Comparison of ENCODE assay signal across 8 mouse cellular contexts in genomic region chr7:80400571-80400970, GRCm38 (mm10). TPM values are rescaled to one million over a fixed set of nuclear protein-coding genes. Genes with fewer than 3 reads are reported as not detected.
DNase-seq lines count a peak whose midpoint lies in the region; ATAC-seq and TF ChIP-seq lines count a peak whose summit lies in the region.

No protein-coding gene starts in this region.

- DNase-seq in lung, embryonic 14.5 days, result no peak
- no peak for DNase-seq in lung, postnatal 4 days
- no peak for DNase-seq in forebrain, embryonic 14.5 days (ENCODE audit: low spot score)
- DNase-seq in kidney, postnatal 25 days, result peak; percentile 70 to 85
- DNase-seq in gastrocnemius, postnatal 25 days, result no peak
- DNase-seq in frontal cortex, postnatal 10 days (ENCODE audit: low spot score in 2 of 2), result no peak

- peaks cover 25% of the 10 kb centered on the region for H3K4me1 ChIP-seq in lung, embryonic 14.5 days (ENCODE audit: insufficient read depth)
- peaks cover 12% of the 10 kb centered on the region for H3K4me1 ChIP-seq in forebrain, embryonic 14.5 days (ENCODE audit: control insufficient read depth, insufficient read depth, low read length)
- H3K4me1 ChIP-seq in olfactory bulb, adult 2 months (ENCODE audit: control insufficient read depth, insufficient read depth, low read length), result peaks cover 44% of the 10 kb centered on the region

- TF ChIP-seq CTCF in lung, embryonic 14.5 days (IDR thresholded peaks at IDR 0.05; ENCODE audit: low read depth), result no peak
- TF ChIP-seq CTCF in olfactory bulb, adult 2 months (IDR thresholded peaks at IDR 0.05; ENCODE audit: insufficient read depth, low read depth, low read length), result no peak

- no peak for ATAC-seq in lung, embryonic 14.5 days (ENCODE audit: insufficient read depth)
- no peak for ATAC-seq in forebrain, embryonic 14.5 days
- ATAC-seq in granulocyte monocyte progenitor cell, adult 5-6 weeks (replicated peaks; ENCODE audit: poor library complexity, severe bottlenecking), result no peak

- 57% methylated on average over 6 of the region's 6 CpGs for WGBS in lung, embryonic 14.5 days
- WGBS in forebrain, embryonic 14.5 days, result 78% methylated on average over 6 of the region's 6 CpGs
- 46% methylated on average over 6 of the region's 6 CpGs for WGBS in olfactory bulb, adult 2 months

- 0 out of 2 replicates have a peak overlapping the region, but pooled peaks have one; percentile 37 for H3K27ac ChIP-seq in lung, embryonic 14.5 days (ENCODE audit: low read depth)
- no peak overlapping the region for H3K27ac ChIP-seq in forebrain, embryonic 14.5 days (ENCODE audit: low read depth, low read length)
- H3K27ac ChIP-seq in olfactory bulb, adult 2 months (ENCODE audit: insufficient read depth, low read depth, low read length), result no peak overlapping the region

- peaks cover 24% of the 10 kb centered on the region for H3K36me3 ChIP-seq in lung, embryonic 14.5 days (ENCODE audit: insufficient read depth)
- peaks cover 16% of the 10 kb centered on the region for H3K36me3 ChIP-seq in forebrain, embryonic 14.5 days (ENCODE audit: control insufficient read depth, insufficient read depth, low read length)

- no peak for TF ChIP-seq POLR2A in olfactory bulb, adult 2 months (IDR thresholded peaks at IDR 0.05; ENCODE audit: insufficient read depth, low read depth, low read length)

- H3K9ac ChIP-seq in lung, embryonic 14.5 days, result peak overlapping the region; percentile 94; the same call in 1 of the 2 replicates
- peak overlapping the region; percentile 93; the same call in 1 of the 2 replicates for H3K9ac ChIP-seq in forebrain, embryonic 14.5 days (ENCODE audit: low read length)

- H3K27me3 ChIP-seq in lung, embryonic 14.5 days (ENCODE audit: insufficient read depth, low read length), result no peaks in the 10 kb centered on the region
- no peaks in the 10 kb centered on the region for H3K27me3 ChIP-seq in forebrain, embryonic 14.5 days (replicated peaks; ENCODE audit: control insufficient read depth, insufficient read depth, low read length)

- peak overlapping the region; percentile 80 for H3K4me2 ChIP-seq in lung, embryonic 14.5 days
- no peak overlapping the region for H3K4me2 ChIP-seq in forebrain, embryonic 14.5 days (ENCODE audit: low read length)

- no peaks in the 10 kb centered on the region for H3K9me3 ChIP-seq in lung, embryonic 14.5 days (ENCODE audit: low read depth, low read length)
- no peaks in the 10 kb centered on the region for H3K9me3 ChIP-seq in forebrain, embryonic 14.5 days (replicated peaks; ENCODE audit: control insufficient read depth, low read length)

- H3K4me3 ChIP-seq in lung, embryonic 14.5 days (ENCODE audit: low read depth, low read length), result peak overlapping the region; percentile 83; the same call in 1 of the 2 replicates
- no peak overlapping the region for H3K4me3 ChIP-seq in forebrain, embryonic 14.5 days (ENCODE audit: low read depth, low read length)
- H3K4me3 ChIP-seq in olfactory bulb, adult 2 months (ENCODE audit: insufficient read depth, low read depth, low read length), result peak overlapping the region; percentile 36

RNA-seq across cellular contexts. Expression of gene Furin, which starts 4.7 kb away (rescaled TPM):
- 18.0 and 19.4 TPM in 2 replicates for polyA plus RNA-seq in lung, embryonic 14.5 days (2014; fragmentation: Nextera tagmentation; extraction: Ambion mirVana)
- 3.9 and 4.1 TPM in 2 replicates for polyA plus RNA-seq in forebrain, embryonic 14.5 days (2014; fragmentation: Nextera tagmentation; extraction: Ambion mirVana)
- not detected in 2 replicates for polyA plus RNA-seq in olfactory bulb, adult 2 months (2012; ENCODE audit: insufficient read depth, insufficient read length, low replicate concordance, missing spikeins)
- total RNA-seq in gastrocnemius, postnatal 25 days (2021), result 10 to 100 TPM; 38.5 to 44.8 TPM
- total RNA-seq in granulocyte monocyte progenitor cell, adult 5-6 weeks (2014; fragmentation: Nextera tagmentation), result 25.5 and 25.6 TPM in 2 replicates
- total RNA-seq in granulocyte monocyte progenitor cell, adult 5-6 weeks (2017), result 5.0 and 10.1 TPM in 2 replicates

RNA-seq across cellular contexts. Expression of gene Fes, which starts 12.8 kb away (rescaled TPM):
- 10.1 and 12.0 TPM in 2 replicates for polyA plus RNA-seq in lung, embryonic 14.5 days (2014; fragmentation: Nextera tagmentation; extraction: Ambion mirVana)
- polyA plus RNA-seq in forebrain, embryonic 14.5 days (2014; fragmentation: Nextera tagmentation; extraction: Ambion mirVana), result 2.4 and 3.5 TPM in 2 replicates
- not detected in 2 replicates for polyA plus RNA-seq in olfactory bulb, adult 2 months (2012; ENCODE audit: insufficient read depth, insufficient read length, low replicate concordance, missing spikeins)
- 1 to 10 TPM; 3.3 to 3.4 TPM for total RNA-seq in gastrocnemius, postnatal 25 days (2021)
- 141 and 238 TPM in 2 replicates for total RNA-seq in granulocyte monocyte progenitor cell, adult 5-6 weeks (2014; fragmentation: Nextera tagmentation)
- total RNA-seq in granulocyte monocyte progenitor cell, adult 5-6 weeks (2017), result 155 and 176 TPM in 2 replicates

RNA-seq across cellular contexts. Expression of gene Man2a2, which starts 29.4 kb away (rescaled TPM):
- 20.1 and 23.9 TPM in 2 replicates for polyA plus RNA-seq in lung, embryonic 14.5 days (2014; fragmentation: Nextera tagmentation; extraction: Ambion mirVana)
- polyA plus RNA-seq in forebrain, embryonic 14.5 days (2014; fragmentation: Nextera tagmentation; extraction: Ambion mirVana), result 7.6 and 10.5 TPM in 2 replicates
- polyA plus RNA-seq in olfactory bulb, adult 2 months (2012; ENCODE audit: insufficient read depth, insufficient read length, low replicate concordance, missing spikeins), result 117 and 148 TPM in 2 replicates
- 100 to 1,000 TPM; 138 to 146 TPM for total RNA-seq in gastrocnemius, postnatal 25 days (2021)
- 60.4 and 74.6 TPM in 2 replicates for total RNA-seq in granulocyte monocyte progenitor cell, adult 5-6 weeks (2014; fragmentation: Nextera tagmentation)
- total RNA-seq in granulocyte monocyte progenitor cell, adult 5-6 weeks (2017), result 32.7 and 36.7 TPM in 2 replicates

RNA-seq across cellular contexts. Expression of gene Hddc3, which starts 57.7 kb away (rescaled TPM):
- 17.2 and 17.9 TPM in 2 replicates for polyA plus RNA-seq in lung, embryonic 14.5 days (2014; fragmentation: Nextera tagmentation; extraction: Ambion mirVana)
- 27.2 and 30.7 TPM in 2 replicates for polyA plus RNA-seq in forebrain, embryonic 14.5 days (2014; fragmentation: Nextera tagmentation; extraction: Ambion mirVana)
- not detected in 2 replicates for polyA plus RNA-seq in olfactory bulb, adult 2 months (2012; ENCODE audit: insufficient read depth, insufficient read length, low replicate concordance, missing spikeins)
- total RNA-seq in gastrocnemius, postnatal 25 days (2021), result 10 to 100 TPM; 21.6 to 22.8 TPM
- 10.3 and 14.5 TPM in 2 replicates for total RNA-seq in granulocyte monocyte progenitor cell, adult 5-6 weeks (2014; fragmentation: Nextera tagmentation)
- total RNA-seq in granulocyte monocyte progenitor cell, adult 5-6 weeks (2017), result 15.9 and 22.4 TPM in 2 replicates

RNA-seq across cellular contexts. Expression of gene Unc45a, which starts 59.8 kb away (rescaled TPM):
- 34.3 and 35.3 TPM in 2 replicates for polyA plus RNA-seq in lung, embryonic 14.5 days (2014; fragmentation: Nextera tagmentation; extraction: Ambion mirVana)
- polyA plus RNA-seq in forebrain, embryonic 14.5 days (2014; fragmentation: Nextera tagmentation; extraction: Ambion mirVana), result 29.6 and 36.4 TPM in 2 replicates
- polyA plus RNA-seq in olfactory bulb, adult 2 months (2012; ENCODE audit: insufficient read depth, insufficient read length, low replicate concordance, missing spikeins), result not detected in 2 replicates
- total RNA-seq in gastrocnemius, postnatal 25 days (2021), result 10 to 100 TPM; 11.6 to 12.6 TPM
- total RNA-seq in granulocyte monocyte progenitor cell, adult 5-6 weeks (2014; fragmentation: Nextera tagmentation), result 8.1 and 13.9 TPM in 2 replicates
- total RNA-seq in granulocyte monocyte progenitor cell, adult 5-6 weeks (2017), result 20.2 and 22.4 TPM in 2 replicates

Comparison
In these comparisons a context has a peak if more than half of its experiments do, and no peak if none do; other contexts are left out.
1. DNase-seq: peak in kidney, postnatal 25 days (2 of 2); none in lung, embryonic 14.5 days (single experiment), lung, postnatal 4 days (0 of 2), forebrain, embryonic 14.5 days (single experiment), gastrocnemius, postnatal 25 days (single experiment) and frontal cortex, postnatal 10 days (0 of 2).